Mouse (Mus musculus) urinary bladder, postnatal 4 days (tissue): ENCODE results near the gene Olfr709-ps1.
A peak's percentile ranks its signal among the peaks of the same experiment; 100 is the strongest.
"Not testable (repeated sequence)": the region's sequence is repeated elsewhere in the genome, so short reads cannot be mapped to it uniquely, and the experiment has no call there.

Experiments used
- DNase-seq, 2 experiments: peaks; one replicate each; pipeline ENCODE4 v3.0.0; 2021 to 2022; ENCODE audit warnings: low spot score in 2 of 2

Gene Olfr709-ps1

GRCm38 (mm10) chr7:106932119-106932518 is at the start of gene Olfr709-ps1:
TSS of gene Olfr709-ps1 (minus strand) at chr7:106932219.
- no peak for DNase-seq

GRCm38 (mm10) chr7:106975353-106975752 is 43.3 kb upstream of the Olfr709-ps1 start, which contains the start of gene Olfr711:
TSS of gene Olfr711 (minus strand) at chr7:106975453.
- no peak for DNase-seq

- not testable (repeated sequence) for DNase-seq
Observed at GRCm38 (mm10) chr7:106967503-106967902, 35.5 kb upstream of the Olfr709-ps1 start.

- DNase-seq: no peak
Observed at GRCm38 (mm10) chr7:106963837-106964236, 31.8 kb upstream of the Olfr709-ps1 start, which contains the start of gene Olfr6. TSS of gene Olfr6 (minus strand) at chr7:106963937.

GRCm38 (mm10) chr7:106948212-106948611 is 16.2 kb upstream of the Olfr709-ps1 start, which contains the start of gene Olfr710:
TSS of gene Olfr710 (minus strand) at chr7:106948312.
- no peak for DNase-seq

- DNase-seq: peak in 1 of 2 experiments; percentile 68
Observed at GRCm38 (mm10) chr7:106920961-106921360, 11.1 kb downstream of the Olfr709-ps1 start.

GRCm38 (mm10) chr7:106907676-106908075 is 24.3 kb downstream of the Olfr709-ps1 start, which contains the start of gene Olfr1532-ps1:
TSS of gene Olfr1532-ps1 (plus strand) at chr7:106908001.
- no peak for DNase-seq

- DNase-seq: not testable (repeated sequence)
Observed at GRCm38 (mm10) chr7:106901141-106901540, 30.9 kb downstream of the Olfr709-ps1 start, which contains the start of gene Olfr707. TSS of gene Olfr707 (minus strand) at chr7:106901241.

GRCm38 (mm10) chr7:106888062-106888461 is 44.0 kb downstream of the Olfr709-ps1 start, which contains the start of gene Olfr706:
TSS of gene Olfr706 (minus strand) at chr7:106888162.
- DNase-seq: no peak

- DNase-seq: no peak
Observed at GRCm38 (mm10) chr7:106876791-106877190, 55.2 kb downstream of the Olfr709-ps1 start, which contains the start of gene Olfr705. TSS of gene Olfr705 (minus strand) at chr7:106876891.
